Mouse (Mus musculus): ENCODE measurements around the gene Smim12.

- TF ChIP-seq CTCF (IDR thresholded peaks at IDR 0.05; ENCODE audit: control insufficient read depth, insufficient read depth, insufficient replicate concordance, low read depth, low read length) (no peak), POLR2A (IDR thresholded peaks at IDR 0.05; ENCODE audit: control insufficient read depth, low read depth, low read length) (no peak)
Observed at GRCm38 (mm10) chr4:127292631-127293030, 49.0 kb downstream of the Smim12 start.
